Mouse (Mus musculus): ENCODE data around the gene Stard5. TPM values are rescaled to one million over a fixed set of nuclear protein-coding genes. Genes with fewer than 3 reads are reported as not detected.

Gene Stard5
- total RNA-seq, 1 experiment from 2014 or later = 6.1 TPM

DNA sequence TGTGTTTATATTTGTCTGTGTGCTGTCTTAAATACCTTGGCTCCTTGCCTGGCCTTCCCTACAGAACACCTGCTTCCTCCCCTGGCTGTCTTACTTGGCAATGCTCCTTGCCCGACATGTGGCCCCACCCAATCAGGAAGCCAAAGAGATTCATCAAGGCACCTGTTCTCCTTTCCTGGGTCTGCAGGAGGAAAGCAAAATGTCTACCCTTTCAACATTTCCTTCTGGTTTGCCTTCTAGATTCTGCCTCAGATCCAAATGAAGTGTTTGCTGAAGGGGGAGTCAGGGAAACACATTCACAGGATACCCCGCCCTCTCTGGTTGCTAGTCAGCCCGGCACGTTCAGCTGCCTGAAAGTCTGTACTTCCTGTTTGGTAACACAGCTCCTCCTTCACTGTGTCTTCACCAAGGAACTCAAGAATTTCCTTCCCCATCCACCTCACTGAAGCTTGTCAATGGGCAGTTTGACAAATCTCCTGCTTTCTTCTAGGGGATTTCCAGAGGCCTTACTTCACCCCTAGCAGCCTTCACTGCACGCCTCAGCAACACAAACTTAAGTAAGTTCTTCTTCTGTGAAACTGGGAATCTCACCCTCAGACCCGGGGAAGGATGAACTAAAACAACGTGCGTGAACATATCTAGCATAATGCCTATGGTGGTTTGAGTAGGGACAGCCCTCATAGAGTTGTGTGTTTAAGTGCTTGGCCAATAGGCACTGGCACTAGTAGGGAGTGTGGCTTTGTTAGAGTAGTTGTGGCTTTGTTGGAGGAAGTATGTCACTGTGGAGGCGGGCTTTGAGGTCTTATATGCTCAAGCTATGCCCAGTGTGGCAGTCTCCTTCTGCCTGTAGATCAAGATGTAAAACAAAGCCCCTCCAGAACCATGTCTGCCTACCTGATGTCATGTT lies 27.7 kb downstream of the Stard5 start:
- peak; percentile 70 for ATAC-seq (replicated peaks; ENCODE audit: low read depth, poor library complexity, severe bottlenecking)

DNA sequence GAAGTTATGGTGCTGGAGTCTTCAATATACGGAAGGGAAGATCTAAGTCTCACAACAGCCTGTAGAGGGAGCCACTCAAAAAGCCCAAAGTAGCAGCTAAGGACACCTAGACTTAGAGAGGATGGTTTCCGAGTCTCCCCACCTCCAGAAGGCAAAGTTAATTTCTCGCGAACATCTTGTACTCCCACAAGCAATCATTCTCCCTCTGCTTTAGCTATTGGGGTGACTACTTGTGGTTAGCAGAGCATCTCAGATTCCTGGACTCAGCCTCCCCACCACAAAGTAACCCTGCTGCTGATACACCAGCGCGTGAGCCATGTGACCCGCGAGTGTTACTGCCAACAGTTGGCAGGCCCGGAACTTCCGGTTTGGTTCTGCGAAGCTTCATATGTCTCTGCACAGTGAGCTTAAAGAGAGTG lies 28.5 kb downstream of the Stard5 start:
- ATAC-seq (replicated peaks; ENCODE audit: low read depth, poor library complexity, severe bottlenecking) = peak; percentile 22; the same call in 1 of the 2 replicates

DNA sequence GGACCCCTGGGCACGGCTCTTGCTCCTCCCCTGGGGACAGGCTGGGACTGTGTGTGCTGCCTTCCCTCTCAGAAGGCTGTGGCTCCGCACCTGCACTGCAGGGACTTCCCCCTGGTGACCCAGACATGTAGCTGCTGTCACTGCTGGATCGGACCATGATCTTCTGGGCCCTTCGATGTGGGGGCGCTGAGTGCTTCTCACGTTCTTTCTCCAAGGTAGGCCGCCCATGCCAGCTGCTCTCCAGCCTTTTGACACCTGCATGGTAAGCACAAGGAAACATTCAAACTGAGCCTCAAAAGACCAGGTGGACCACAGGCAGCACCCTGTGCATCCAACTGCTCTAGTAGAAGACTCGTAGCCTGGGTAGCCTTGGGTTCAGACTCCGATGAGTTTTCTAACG lies 29.3 kb downstream of the Stard5 start:
- no peak for ATAC-seq (replicated peaks; ENCODE audit: low read depth, poor library complexity, severe bottlenecking)

DNA sequence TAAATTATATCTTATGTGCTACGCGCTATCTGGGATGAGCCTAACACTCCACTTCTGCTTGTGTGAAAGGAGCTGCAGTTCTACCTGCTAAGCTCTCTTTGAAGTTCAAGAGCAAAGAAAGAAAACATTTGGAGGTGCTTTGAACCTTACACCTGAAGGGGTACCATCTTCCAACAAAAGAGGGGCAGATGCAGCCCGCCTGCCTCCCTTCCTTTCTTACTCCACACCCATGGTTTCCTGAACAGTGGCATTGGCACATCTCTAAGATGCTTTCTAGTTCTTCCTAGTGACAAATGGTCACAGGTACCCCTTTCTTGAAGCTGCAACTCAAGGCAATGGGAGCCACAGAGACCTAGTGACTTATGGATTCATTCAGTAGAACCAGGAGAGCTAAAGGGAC lies 30.0 kb downstream of the Stard5 start:
- ATAC-seq (replicated peaks; ENCODE audit: low read depth, poor library complexity, severe bottlenecking) = no peak

DNA sequence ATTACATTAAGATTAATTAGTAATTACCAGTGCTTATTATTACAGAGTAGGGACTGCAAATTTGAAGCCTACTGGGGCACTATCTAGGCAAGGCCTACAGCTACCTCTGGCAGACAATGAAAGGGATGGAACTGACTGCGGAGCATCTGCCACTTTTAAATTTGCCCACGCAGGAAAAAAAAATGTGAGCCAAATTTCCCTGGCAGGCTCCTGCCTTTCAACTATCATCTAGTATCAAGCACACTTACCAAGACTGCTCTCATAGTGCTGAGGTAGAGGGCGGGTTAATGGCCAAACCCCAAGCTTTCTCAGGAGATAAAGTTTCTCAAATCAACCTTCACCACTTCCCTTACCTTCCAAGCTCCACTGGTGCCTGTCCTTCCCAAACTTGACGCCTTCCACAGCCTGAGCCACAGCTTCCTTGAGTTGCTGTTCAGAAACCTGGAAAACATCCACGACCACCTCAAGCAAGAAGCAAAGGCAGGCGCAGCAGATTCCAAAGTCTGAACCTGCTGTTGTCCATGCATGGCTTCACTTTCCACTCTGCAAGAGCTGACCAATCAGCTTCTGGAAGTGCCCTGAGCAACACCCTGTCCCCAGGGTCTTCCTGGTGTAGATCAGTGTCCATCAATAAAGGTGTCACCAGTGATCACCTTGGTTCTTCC lies 31.1 kb downstream of the Stard5 start:
- ATAC-seq (replicated peaks; ENCODE audit: low read depth, poor library complexity, severe bottlenecking) = no peak

DNA sequence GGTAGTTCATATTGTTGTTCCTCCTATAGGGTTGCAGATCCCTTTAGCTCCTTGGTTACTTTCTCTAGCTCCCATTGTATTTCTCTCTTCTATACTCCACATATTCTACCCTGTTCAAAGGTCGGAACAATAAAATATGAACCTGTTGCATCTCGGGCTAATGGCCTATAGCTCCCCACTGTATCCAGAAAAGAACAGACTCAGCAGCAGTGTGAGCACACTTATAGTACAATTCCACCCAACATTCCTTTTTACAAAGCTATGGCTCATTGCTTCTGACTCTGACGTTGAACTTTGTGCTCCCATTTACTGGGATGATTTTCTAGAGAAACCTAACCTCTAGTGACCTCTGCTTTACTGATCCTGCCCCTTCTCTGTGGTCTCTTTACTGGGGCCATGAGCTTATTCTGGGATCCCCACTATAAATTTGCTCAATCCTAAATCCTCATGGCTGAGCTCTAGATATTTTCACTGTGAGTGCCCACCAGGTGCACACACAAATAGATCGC lies 34.4 kb downstream of the Stard5 start:
- ATAC-seq (replicated peaks; ENCODE audit: low read depth, poor library complexity, severe bottlenecking) = no peak

DNA sequence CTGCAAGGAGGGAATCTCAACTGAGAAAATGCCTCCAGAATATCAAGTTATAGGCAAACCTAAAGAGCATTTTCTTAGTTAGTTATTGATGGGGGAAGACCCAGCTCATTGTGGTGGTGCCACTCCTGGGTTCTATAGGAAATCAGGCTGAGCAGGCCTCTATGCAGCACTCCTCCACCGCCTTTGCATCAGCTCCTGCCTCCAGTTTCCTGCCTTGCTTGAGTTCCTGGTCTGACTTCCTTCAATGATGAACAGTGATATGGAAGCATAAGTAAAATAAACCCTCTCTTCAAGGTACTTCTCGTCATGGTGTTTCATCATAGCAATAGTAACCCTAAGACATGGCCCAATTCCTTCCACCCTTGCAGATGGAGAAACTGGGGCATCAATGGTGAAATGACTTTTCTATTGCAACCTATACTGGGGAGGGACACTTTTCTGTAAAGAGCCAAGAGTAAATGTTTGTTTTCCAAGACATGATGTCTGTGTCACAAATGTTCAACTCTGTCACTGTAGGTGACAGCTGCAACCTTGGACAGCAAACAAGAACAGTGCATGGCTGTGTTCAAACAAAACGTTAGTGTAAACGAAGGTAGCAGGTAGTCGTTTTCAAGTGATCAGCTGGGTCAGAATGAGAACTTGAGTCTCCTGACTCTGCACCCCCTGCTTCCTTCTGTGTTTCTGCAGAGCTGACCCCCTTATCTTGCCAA lies 36.3 kb downstream of the Stard5 start:
- no peak for ATAC-seq (replicated peaks; ENCODE audit: low read depth, poor library complexity, severe bottlenecking)

DNA sequence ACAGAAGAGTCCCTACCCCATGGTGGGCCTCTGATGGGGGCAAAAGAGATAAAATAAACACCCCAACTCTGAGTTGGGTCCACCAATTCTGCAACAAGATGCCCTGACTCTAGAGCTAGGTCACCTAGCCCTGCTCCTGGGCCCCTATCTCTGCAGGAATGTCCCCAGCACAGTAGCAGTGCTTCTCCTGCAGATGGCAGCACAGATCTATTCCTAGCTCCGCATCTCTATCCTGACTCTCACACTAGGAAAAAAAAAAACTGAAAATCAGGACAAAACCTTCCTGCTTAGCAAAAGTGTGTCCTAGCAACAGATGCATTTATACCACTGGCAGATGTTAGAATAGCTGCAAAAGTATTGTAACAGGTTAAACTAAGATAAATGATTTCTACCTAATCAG lies 37.0 kb downstream of the Stard5 start:
- ATAC-seq (replicated peaks; ENCODE audit: low read depth, poor library complexity, severe bottlenecking) = peak; percentile 85

DNA sequence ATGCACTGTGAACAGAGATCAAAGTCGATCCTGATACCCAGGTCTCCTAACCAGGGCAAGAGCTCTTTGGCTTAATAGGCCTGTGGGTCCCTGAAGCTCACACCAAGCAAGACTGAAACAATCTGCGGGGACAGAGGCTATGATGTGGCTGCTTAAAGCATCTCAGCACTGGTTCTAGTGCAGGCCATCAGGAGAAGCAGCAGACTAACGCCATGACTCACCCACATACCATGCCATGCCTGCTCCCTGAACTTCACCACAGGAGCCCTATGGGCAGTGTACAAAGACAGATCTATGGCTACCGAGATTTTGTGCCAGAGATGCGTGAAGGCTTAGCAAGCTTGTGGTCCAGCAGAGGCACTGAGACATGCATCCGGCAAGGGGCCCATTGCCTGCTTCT lies 39.8 kb downstream of the Stard5 start:
- ATAC-seq (replicated peaks; ENCODE audit: low read depth, poor library complexity, severe bottlenecking) = no peak

DNA sequence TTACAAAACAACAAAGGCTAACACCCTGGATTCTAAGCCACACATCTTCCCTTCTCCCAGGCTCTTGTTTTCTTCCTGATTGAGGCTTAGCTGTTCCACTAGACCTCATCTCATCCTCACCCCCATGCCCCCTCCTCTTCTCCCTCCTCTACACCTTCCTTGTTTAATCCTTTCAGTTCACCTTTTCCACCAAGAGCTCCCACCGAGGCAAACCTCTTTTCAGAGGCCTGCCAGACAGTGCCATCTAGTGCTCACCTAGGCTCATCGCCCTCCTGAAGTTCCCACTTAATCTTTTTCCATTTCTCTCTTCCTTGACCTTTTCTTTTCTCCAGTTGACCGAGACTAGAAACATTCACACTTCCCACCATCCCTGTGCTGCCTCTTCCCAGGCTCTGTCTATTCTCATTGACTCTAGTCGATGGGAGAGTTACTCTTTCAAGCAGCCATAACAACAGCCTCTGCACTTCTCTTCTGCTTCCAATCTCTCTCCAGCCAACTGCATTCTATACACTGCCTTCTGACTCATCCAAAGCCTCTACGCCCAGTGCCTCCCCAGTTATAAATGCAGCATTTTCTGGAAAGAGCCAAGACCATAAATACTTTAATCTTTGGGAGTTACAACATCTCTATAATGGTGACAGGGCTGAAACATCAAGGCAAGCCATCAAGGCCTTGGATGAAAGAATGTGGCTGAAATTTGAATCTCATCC lies 43.9 kb downstream of the Stard5 start:
- peak; percentile 75 for ATAC-seq (replicated peaks; ENCODE audit: low read depth, poor library complexity, severe bottlenecking)

DNA sequence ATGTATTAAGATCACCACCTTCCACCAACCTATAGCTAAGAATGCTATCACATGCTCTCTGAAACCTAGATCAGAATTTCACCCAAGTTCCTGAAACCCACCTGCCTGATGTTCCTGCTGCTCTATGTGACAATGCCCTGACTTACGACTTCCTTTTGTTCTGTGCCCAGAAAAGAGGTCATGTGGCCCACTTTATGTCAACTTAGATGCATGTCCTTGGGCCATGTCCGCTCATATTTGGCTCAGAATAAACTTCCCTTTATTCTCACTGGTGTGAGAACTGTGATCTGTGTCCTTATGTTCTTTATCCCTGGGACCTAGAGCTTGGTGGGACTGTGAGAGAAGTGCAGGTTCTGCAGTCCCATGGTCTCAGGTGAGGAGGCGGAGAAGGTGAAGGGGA lies 45.5 kb downstream of the Stard5 start:
- 0 out of 2 replicates have a peak, but pooled peaks have one; percentile 30 for ATAC-seq (replicated peaks; ENCODE audit: low read depth, poor library complexity, severe bottlenecking)

DNA sequence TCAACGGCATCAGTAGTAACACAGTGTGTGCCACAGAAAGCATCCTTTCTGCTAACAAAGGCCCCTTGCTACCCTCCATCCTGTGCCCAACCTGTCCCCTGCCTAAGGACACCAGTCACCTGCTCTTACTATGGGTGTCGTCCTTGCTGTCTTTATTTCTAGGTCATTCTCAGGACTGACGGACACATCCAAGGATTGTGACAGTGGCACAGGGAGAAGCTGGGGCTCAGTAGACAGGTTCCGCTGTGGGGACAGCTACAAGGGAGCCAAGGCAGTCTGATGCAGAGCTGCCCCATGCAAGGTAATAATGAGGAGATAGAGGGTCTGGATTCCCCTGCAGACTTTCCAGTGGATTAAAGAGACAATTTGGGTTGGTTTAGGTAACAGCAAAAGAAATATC lies 46.7 kb downstream of the Stard5 start:
- no peak for ATAC-seq (replicated peaks; ENCODE audit: low read depth, poor library complexity, severe bottlenecking)

DNA sequence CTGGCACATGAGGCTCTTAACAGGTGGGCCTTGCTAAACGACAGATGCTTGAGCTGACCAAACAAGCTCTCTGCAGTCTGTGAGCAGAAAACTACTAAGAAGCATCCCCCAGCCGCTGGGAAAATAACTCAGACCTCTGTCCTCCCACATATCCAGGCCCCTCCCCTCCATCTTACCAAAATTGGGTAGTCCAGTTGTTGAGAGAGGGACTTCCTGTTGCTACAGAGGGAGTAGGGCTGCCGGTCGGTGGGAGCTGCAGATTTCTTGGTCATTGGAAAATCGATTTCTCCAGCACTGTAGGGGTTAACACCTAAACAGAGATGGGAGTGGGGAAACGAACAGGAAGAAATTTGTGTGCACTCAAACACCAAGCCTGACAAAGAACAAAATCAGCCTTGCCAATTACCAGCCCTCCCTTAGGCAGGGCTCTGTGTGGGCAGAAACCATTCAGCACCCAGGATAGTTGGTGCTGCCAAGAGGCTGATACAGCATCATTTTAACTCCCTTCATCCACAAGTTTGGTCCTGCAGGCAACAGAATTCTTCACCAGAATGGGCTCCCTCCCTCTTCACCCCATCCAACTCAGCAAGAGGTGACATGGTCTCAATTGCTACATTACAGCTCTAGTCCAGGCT lies 51.0 kb downstream of the Stard5 start:
- no peak for ATAC-seq (replicated peaks; ENCODE audit: low read depth, poor library complexity, severe bottlenecking)

DNA sequence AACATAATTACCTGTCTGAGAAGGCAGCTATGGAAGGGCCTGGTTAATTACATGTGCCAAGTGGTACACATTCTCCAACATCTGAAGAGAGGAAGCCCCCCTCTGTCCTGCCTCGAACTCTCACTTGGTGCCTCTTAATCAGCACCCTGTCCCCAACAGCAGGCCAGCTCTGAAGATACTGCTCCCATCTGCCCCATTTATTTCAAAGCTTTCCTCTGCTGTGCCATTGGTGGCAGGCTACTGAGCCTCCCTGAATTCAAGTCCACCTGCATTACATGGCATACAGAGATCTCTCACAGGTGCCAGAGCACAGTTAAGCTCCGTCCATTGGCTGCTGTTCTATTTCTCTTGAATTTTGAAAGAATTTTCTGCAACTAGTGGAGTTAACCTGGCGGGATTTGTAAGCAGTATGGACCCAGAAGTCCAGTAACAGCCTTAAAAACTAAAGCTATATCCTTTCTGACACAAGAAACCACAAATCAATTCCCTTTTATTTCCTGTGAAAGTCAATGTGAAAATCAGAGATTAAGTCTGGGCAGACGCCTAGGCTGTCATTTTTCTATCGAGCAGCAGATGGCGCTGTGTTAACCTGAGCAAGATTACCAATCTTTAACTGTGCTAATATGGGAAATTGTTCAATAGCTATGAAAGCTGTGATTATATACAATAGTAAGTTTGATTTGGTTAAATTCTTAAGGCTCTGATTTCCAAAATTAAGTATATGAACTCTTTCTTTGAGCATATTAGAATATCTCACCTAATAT lies 63.9 kb downstream of the Stard5 start:
- peak; percentile 62; the same call in 1 of the 2 replicates for ATAC-seq (replicated peaks; ENCODE audit: low read depth, poor library complexity, severe bottlenecking)

DNA sequence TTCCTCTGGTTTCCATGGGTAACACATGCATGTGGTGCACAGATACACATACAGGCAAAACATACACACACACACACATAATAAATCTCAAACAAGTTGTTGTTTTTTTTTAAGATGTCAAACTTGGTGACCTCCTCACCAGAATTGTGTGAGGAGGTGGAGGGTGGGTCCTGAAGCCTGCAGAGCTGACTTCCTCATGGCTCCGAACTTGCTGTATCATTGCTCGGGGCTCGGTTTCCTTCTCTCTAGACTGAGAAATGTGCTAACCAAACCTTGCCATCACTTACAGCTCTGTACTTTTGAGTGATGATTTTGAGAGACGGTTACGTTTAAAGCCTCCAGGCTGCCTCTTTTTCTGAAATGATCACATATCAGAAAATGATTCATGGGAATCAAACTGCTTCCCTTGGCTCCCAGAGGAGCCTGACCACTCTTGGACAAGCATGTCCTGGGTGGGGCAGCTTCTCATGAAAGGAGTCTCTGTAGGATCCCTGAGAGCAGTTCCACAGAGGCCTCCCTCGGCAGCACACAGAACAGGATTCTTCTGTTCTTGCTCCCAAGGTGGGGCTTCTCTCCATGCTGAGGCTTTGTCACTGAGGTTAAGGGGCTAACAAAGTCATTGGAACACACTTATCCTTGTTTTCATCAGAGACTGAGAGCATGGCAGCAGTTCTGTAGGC lies 67.4 kb downstream of the Stard5 start:
- peak; percentile 84 for ATAC-seq (replicated peaks; ENCODE audit: low read depth, poor library complexity, severe bottlenecking)

All from common myeloid progenitor, adult 5-6 weeks (primary cell).